Mouse (Mus musculus) lung, embryonic 14.5 days (tissue): ENCODE results near the gene Ube2o. TPM values are rescaled to one million over a fixed set of nuclear protein-coding genes. Genes with fewer than 3 reads are reported as not detected.

Experiments
- ATAC-seq: fragments of 200-750 bp; cut with Nextera tagmentation; 2 replicates; pipeline ENCODE4 v1.8.0; 2017; ENCODE audit warnings: mild to moderate bottlenecking, moderate TSS enrichment, moderate library complexity; ENCODE audit not compliant: insufficient read depth
- DNase-seq: peaks from one replicate; pipeline ENCODE4 v3.0.0-alpha.2; 2015
- H3K27ac ChIP-seq: fragments of 300-500 bp; sonication (generic); 2 replicates; pipeline ENCODE4 v1.5.1; 2014; ENCODE audit warnings: low read depth, mild to moderate bottlenecking, moderate library complexity
- H3K27me3 ChIP-seq: fragments of 300-500 bp; sonication (generic); 2 replicates; pipeline ENCODE4 v1.6.1; 2014; ENCODE audit warnings: low read length, control low read depth; ENCODE audit not compliant: insufficient read depth
- H3K36me3 ChIP-seq: fragments of 300-500 bp; sonication (generic); 2 replicates; pipeline ENCODE4 v1.6.1; 2014; ENCODE audit warnings: control low read depth; ENCODE audit not compliant: insufficient read depth
- H3K4me1 ChIP-seq: fragments of 300-500 bp; sonication (generic); 2 replicates; pipeline ENCODE4 v1.6.1; 2014; ENCODE audit warnings: antibody characterized with exemption, control low read depth; ENCODE audit not compliant: insufficient read depth
- H3K4me2 ChIP-seq: fragments of 300-500 bp; sonication (generic); 2 replicates; pipeline ENCODE4 v1.6.1; 2014; ENCODE audit warnings: mild to moderate bottlenecking
- H3K4me3 ChIP-seq: fragments of 300-500 bp; sonication (generic); 2 replicates; pipeline ENCODE4 v1.5.1; 2014; ENCODE audit warnings: low read depth, low read length
- H3K9ac ChIP-seq: fragments of 300-500 bp; sonication (generic); 2 replicates; pipeline ENCODE4 v1.6.1; 2014
- H3K9me3 ChIP-seq: fragments of 300-500 bp; sonication (generic); 2 replicates; pipeline ENCODE4 v1.6.1; 2016; ENCODE audit warnings: low read depth, low read length, control low read depth
- CTCF ChIP-seq: IDR thresholded peaks from 2 replicates; pipeline ENCODE4 v1.5.1; 2016; ENCODE audit warnings: antibody characterized with exemption, low read depth
- WGBS: fragments of 180-500 bp; shearing (Covaris S2); extraction: QIAGEN DNeasy Blood & Tissue Kit; methylation state at CpG from one replicate; pipeline ENCODE4 v1.1.7; 2014; 5-methylcytosine and 5-hydroxymethylcytosine counted together
- polyA plus RNA-seq: library from polyadenylated mRNA; unstranded; fragments of >200 nt; fragmentation: Nextera tagmentation; extraction: Ambion mirVana; gene quantifications from 2 replicates; pipeline ENCODE4 v1.2.1, GENCODE M21; 2014

The Ube2o gene
- polyA plus RNA-seq, 1 experiment from 2014 or later, result 22.8 TPM

GRCm38 (mm10) chr11:116549273-116550038 lies 31.8 kb downstream of the Ube2o start:
- no peak overlapping the region for H3K4me2 ChIP-seq
- H3K4me3 ChIP-seq, result no peak overlapping the region
- TF ChIP-seq CTCF, result no peak
- H3K9ac ChIP-seq, result no peak overlapping the region
- H3K9me3 ChIP-seq, result no peaks in the 10 kb centered on the region
- H3K27me3 ChIP-seq, result no peaks in the 10 kb centered on the region
- peaks cover 11% of the 10 kb centered on the region for H3K4me1 ChIP-seq
- 80% methylated on average over 11 of the region's 11 CpGs for WGBS
- peaks cover 35% of the 10 kb centered on the region for H3K36me3 ChIP-seq
- no peak for ATAC-seq
- no peak overlapping the region for H3K27ac ChIP-seq
- DNase-seq, result no peak

- DNase-seq, result no peak
- Histone ChIP-seq H3K27me3 (no peaks in the 10 kb centered on the region), H3K4me2 (no peak overlapping the region), H3K27ac (no peak overlapping the region), H3K36me3 (peaks cover 42% of the 10 kb centered on the region), H3K4me3 (no peak overlapping the region), H3K4me1 (peaks cover 11% of the 10 kb centered on the region), H3K9ac (no peak overlapping the region), H3K9me3 (no peaks in the 10 kb centered on the region)
- ATAC-seq, result no peak
- WGBS, result 90% methylated on average over 9 of the region's 9 CpGs
- no peak for TF ChIP-seq CTCF
These were observed 32.5 kb downstream of the Ube2o start for GRCm38 (mm10) chr11:116548780-116549179.

GRCm38 (mm10) chr11:116547296-116548060 lies 33.8 kb downstream of the Ube2o start:
- no peak for ATAC-seq
- H3K4me2 ChIP-seq, result no peak overlapping the region
- no peaks in the 10 kb centered on the region for H3K9me3 ChIP-seq
- no peak for DNase-seq
- H3K27me3 ChIP-seq, result no peaks in the 10 kb centered on the region
- H3K36me3 ChIP-seq, result peaks cover 55% of the 10 kb centered on the region
- 75% methylated on average over 17 of the region's 17 CpGs for WGBS
- H3K9ac ChIP-seq, result no peak overlapping the region
- H3K27ac ChIP-seq, result no peak overlapping the region
- peaks cover 11% of the 10 kb centered on the region for H3K4me1 ChIP-seq
- H3K4me3 ChIP-seq, result no peak overlapping the region
- no peak for TF ChIP-seq CTCF

GRCm38 (mm10) chr11:116543110-116543509 lies 38.1 kb downstream of the Ube2o start:
- no peaks in the 10 kb centered on the region for H3K27me3 ChIP-seq
- H3K27ac ChIP-seq, result no peak overlapping the region
- H3K9ac ChIP-seq, result no peak overlapping the region
- H3K9me3 ChIP-seq, result no peaks in the 10 kb centered on the region
- H3K4me1 ChIP-seq, result no peaks in the 10 kb centered on the region
- DNase-seq (peak; percentile 64), ATAC-seq (no peak)
- WGBS, result 69% methylated on average over 4 of the region's 4 CpGs
- no peak overlapping the region for H3K4me3 ChIP-seq
- no peak overlapping the region for H3K4me2 ChIP-seq
- peak; percentile 81 for TF ChIP-seq CTCF
- H3K36me3 ChIP-seq, result peaks cover 91% of the 10 kb centered on the region

- WGBS, result 92% methylated on average over 11 of the region's 11 CpGs
- no peak for ATAC-seq
- H3K36me3 ChIP-seq, result peaks cover 83% of the 10 kb centered on the region
These were observed 40.1 kb downstream of the Ube2o start for GRCm38 (mm10) chr11:116541183-116541582.

GRCm38 (mm10) chr11:116538142-116538735 lies 43.0 kb downstream of the Ube2o start:
- 83% methylated on average over 12 of the region's 12 CpGs for WGBS
- no peak for ATAC-seq

More at GRCm38 (mm10) chr11:116541183-116541582, 40.1 kb downstream of the Ube2o start:
- H3K9ac ChIP-seq, result no peak overlapping the region
- no peak overlapping the region for H3K4me2 ChIP-seq
- H3K27me3 ChIP-seq, result no peaks in the 10 kb centered on the region
- no peak overlapping the region for H3K27ac ChIP-seq
- no peak overlapping the region for H3K4me3 ChIP-seq
- H3K9me3 ChIP-seq, result no peaks in the 10 kb centered on the region
- no peak for TF ChIP-seq CTCF
- DNase-seq, result no peak
- H3K4me1 ChIP-seq, result no peaks in the 10 kb centered on the region

GRCm38 (mm10) chr11:116537388-116537787 lies 43.9 kb downstream of the Ube2o start:
- no peak for DNase-seq
- TF ChIP-seq CTCF, result no peak
- H3K9ac ChIP-seq, result no peak overlapping the region
- no peak overlapping the region for H3K4me3 ChIP-seq
- ATAC-seq, result no peak
- peaks cover 45% of the 10 kb centered on the region for H3K36me3 ChIP-seq
- H3K9me3 ChIP-seq, result no peaks in the 10 kb centered on the region
- H3K4me1 ChIP-seq, result peaks cover 7% of the 10 kb centered on the region; the same call in 1 of the 2 replicates
- no peak overlapping the region for H3K4me2 ChIP-seq
- 58% methylated on average over 5 of the region's 5 CpGs for WGBS
- H3K27ac ChIP-seq, result no peak overlapping the region
- H3K27me3 ChIP-seq, result peaks cover 16% of the 10 kb centered on the region

More at GRCm38 (mm10) chr11:116538142-116538735, 43.0 kb downstream of the Ube2o start:
- Histone ChIP-seq H3K4me3 (no peak overlapping the region), H3K36me3 (peaks cover 54% of the 10 kb centered on the region), H3K9ac (no peak overlapping the region), H3K4me1 (peaks cover 7% of the 10 kb centered on the region; the same call in 1 of the 2 replicates), H3K4me2 (no peak overlapping the region), H3K27me3 (peaks cover 7% of the 10 kb centered on the region), H3K27ac (0 out of 2 replicates have a peak overlapping the region, but pooled peaks have one; percentile 4), H3K9me3 (no peaks in the 10 kb centered on the region)
- no peak for TF ChIP-seq CTCF
- DNase-seq, result no peak
